Mouse (Mus musculus) embryo, embryonic 11 days (tissue): Measurements from ENCODE around the gene Scn4a.
"Not testable (repeated sequence)": the region's sequence is repeated elsewhere in the genome, so short reads cannot be mapped to it uniquely, and the experiment has no call there.

Source experiments
- DNase-seq: peaks from one replicate; pipeline ENCODE4 v3.0.0-alpha.2; 2015

Gene Scn4a

DNA sequence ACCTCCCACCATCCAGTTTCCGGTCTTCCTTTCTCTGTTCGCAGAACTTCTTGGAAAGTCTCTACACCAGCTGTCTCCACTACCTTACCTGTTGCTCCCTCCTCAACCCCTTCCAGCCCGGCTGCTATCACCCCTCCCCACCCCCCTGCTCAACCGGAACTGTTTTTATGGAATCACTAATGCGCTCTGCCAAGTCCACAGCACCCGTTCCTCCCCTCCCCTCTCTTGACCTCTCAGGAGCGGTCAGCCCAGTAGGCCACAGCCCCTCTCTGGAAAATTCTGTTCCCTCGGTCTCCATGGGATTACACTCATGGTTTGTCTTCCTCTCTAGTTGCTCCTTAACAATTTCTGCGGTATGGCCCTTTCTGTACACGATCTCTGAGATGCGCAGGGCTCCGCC is at the start of gene Scn4a:
Gene Scn4a (minus strand): TSS at position 101 of the 400 bp plus-strand sequence.
- no peak for DNase-seq

- DNase-seq = no peak
Measured at GRCm38 (mm10) chr11:106398481-106398880, 45.4 kb upstream of the Scn4a start.

DNA sequence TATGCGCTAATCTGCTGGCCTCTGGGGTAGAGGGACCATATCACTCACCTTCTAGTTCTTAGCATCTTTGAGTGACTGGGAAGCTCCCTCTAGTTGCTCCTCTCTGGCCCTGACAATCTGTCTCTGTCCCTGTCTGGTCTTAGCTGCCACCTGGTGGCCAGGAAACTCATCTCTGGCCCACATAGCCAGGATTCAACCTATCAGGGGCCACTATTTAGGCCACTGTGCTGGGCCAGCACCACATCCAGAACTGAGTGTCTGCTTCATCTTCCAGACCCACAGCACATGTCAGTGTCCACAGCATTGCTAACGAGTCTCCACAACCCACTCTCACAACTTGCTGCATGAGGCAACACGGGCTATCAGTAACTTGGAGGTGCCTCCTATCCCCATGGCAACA is 44.6 kb upstream of the Scn4a start:
- DNase-seq = peak; percentile 19

- DNase-seq = not testable (repeated sequence)
Measured at GRCm38 (mm10) chr11:106394055-106394454, 41.0 kb upstream of the Scn4a start.

DNA sequence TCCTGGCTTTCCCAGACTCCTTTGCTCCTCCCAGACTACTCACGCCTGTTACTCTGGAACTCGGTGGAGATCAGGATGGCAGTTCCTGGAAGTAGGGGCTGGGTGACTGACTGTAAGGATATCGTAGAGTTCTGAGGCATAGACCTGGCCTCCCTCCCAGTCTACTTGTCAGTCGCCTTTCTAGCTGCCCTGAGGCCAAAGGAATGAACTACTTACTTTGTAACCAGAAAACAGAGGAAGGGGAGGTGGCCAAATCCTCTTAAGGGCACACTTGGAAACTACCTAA is 40.2 kb upstream of the Scn4a start:
- no peak for DNase-seq

DNA sequence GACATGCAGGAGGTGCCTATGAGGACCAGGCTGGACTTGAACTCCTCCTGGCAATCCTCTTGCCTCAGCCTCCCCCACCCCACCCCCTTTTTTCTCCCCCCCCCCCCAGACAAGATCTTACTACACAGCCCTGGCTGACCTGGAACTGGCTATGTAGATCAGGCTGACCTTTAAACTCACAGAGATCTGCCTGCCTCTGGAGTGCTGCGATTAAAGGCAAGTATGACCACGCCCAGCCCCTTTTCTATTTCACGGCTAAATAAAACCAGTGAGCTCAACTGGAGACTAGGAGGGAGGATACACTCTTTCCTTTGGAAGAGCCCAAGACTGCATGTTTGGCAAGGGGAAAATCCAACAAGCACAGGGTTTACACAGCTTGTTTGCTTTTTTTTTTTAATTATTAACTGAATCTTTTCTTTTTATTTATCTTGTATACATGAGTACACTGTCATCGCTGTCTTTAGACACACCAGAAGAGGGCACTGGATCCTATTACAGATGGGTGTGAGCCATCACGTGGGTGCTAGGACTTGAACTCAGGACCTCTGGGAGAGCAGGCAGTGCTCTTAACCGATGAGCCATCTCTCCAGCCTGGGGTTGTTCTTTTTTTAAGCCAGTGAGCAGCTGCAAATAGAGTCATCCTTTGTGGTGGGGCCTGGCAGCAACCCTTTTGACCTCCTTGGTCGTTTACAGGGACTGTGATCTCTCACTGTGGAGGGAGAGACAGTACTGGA is 39.7 kb upstream of the Scn4a start:
- no peak for DNase-seq

GRCm38 (mm10) chr11:106391546-106392188 is 38.6 kb upstream of the Scn4a start:
- DNase-seq = peak; percentile 83

- DNase-seq = no peak
Measured at GRCm38 (mm10) chr11:106390757-106391156, 37.7 kb upstream of the Scn4a start.

DNA sequence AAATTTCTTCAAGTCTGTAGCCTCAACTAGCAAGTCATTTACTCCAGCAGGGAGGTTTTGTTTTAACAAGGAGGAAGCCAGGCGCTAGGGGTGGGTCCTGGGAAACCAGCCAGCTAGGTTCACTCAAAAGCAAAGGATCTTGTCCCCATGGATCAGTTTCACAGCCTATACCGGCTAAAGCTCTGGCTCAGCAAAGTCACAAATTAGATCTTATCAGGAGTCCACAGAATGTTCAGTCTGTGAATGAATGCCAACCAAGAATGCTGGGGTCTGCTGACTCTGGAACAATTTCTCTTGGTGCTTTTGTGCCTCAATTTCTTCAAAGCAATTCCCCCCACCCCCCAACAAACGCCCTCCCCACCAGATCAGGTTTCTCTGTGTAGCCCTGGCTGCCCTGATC is 36.5 kb upstream of the Scn4a start:
- DNase-seq = no peak

DNA sequence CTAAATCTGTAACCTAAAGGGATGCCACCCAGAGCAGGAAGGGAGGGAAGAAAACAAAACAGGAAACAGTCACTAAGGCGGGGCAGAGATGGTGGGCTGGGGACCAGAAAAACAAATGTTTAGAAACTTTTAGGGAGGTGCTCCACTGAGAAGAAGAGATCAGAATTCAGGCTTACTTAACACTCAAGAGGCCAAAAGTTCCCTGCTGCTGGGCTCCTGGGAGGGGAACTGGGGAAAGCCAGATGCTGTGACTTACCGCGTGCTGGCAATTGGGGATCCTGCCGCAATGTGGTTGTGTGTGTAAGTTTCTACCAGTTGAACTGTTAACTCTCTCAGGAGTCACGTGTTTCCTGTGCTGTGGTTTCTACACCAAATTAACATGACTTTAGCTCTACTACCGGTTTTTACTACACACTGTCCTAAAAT is 34.7 kb upstream of the Scn4a start, which contains the start of gene Icam2:
Gene Icam2 (minus strand): TSS at position 285 of the 426 bp plus-strand sequence.
- no peak for DNase-seq

DNA sequence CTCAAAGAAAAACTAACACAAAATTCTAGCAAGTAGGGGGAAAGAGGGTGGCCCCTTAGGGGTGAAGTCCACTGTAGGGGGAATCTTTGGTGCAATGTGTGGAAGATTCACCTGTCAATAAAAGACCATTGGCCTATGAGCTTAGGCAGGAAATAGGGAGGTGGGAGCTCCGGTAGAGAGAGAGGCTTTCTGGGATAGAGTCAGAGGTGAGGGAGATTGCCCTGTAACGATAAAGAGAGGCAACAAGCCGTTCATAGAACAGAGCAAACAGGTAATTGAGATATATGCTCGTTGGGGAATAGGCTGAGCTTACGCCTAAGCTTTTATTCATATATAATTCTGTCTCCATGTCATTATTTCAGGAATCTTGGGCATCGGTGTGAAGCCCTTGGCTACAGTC is 33.9 kb upstream of the Scn4a start:
- no peak for DNase-seq

DNA sequence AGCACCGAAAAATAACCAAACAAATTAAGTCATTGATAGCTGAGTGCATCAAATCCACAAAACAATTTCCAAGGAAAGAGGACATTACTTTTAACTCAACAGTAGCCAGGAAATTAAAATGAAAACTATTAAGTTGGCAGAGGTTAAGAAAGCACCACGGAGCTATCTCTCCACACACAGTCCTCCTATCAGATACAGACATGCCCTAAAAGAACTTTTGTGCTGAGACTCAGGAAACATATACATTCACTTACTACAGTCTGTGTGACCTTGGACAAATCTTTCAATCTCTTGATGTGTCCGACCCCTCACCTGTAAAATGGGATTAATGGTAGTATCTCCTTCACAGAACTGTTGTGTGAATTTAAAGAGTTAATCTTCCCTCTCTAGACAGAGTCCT is 33.3 kb upstream of the Scn4a start:
- no peak for DNase-seq

DNA sequence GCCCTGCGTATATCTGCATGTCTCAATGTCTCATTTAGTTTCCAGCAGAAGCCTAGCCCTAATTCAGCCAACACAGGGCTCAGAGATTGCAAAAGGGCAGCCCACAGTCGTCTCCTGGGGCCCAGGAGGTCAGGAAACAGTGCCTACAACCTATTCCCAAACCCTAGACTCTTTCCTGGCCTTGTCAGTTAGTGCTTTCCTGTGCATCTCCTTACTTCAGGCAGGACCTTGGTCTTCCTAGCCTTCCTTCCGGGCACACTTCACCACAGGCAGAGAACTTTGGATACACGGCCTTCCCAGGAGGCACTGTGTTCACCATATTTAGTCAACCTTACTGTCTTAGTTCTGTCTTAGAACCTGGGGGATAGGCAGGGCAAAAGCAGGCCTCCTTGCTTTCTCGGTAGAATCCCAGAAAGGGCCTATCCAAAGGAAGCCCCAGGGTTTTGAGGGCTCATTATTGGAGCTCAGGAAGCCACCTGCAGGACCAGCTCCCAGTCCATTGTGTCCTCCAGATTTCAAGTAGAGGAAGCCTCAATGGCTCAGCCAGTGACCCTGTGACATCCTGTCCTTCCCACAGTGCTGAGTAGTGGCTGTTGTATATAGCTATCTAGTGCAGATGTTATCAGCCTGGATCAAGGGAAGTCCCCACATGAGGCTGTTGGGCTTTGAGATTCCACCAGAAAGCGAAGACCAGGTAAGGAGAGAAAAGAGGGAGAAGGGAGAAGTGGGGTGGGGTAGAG is 30.1 kb upstream of the Scn4a start:
- no peak for DNase-seq

DNA sequence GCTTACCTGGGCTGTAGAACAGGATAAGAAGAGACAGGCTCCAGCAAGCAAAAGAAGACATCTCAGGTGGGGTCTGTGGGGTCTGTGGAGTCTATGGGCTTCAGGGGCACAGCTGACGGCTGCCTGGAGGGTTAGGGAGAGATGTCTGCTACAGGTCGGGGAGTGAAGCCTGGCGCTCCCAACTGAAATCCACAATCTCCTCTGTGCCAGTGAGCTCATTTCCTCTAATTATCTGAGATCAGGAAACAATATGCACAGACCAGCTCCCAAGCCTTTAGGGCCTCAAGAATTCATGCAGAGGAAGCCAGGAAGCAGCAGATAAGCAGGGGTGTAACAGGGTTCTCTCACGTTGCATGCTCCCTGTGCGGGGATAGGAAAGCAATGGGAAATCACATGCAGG is 29.3 kb upstream of the Scn4a start:
- DNase-seq = no peak

- no peak for DNase-seq
Measured at GRCm38 (mm10) chr11:106381883-106382282, 28.8 kb upstream of the Scn4a start.

DNA sequence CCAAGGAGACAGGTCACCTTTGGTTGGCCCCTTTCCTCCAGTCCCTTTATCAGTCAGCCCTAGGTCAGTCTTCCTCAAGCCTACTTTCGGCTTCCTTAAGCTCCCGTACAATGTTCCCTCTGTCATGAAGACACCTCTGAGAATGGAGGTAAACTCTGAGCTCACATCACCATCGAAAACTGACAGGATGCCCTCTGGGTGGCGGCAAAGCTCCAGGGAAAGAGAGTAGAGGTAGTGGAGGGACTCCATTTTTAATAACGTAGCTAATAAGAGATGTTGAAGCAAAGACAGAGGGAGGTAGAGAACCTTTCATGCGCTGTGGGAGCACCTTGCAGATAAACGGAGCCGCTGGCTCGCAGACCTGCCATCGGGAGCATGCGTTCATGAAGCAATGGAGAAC is 27.9 kb upstream of the Scn4a start:
- DNase-seq = no peak

DNA sequence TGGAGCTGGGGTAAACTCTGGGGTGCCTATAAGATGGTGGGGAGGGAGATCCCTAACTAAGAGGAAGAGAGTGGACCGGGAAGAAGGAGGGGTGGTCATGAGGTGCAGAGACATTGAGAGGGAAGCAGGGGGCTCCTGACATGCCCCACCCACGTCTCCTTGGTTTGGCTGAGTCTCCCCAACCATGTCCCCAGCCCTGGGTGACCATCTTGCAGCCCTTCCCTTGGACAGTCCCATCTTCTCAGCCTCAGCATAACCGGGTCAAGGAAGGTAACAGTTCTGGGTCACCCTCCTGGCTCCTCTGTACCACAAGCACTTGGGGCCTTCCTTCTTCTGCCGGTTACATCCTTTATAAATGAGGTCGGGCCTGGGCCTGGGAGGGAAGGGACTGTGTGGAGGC is 21.9 kb upstream of the Scn4a start:
- no peak for DNase-seq

- DNase-seq = no peak
Measured at GRCm38 (mm10) chr11:106374559-106374958, 21.5 kb upstream of the Scn4a start.

- DNase-seq = no peak
Measured at GRCm38 (mm10) chr11:106373998-106374397, 20.9 kb upstream of the Scn4a start.

GRCm38 (mm10) chr11:106366316-106366715 is 13.2 kb upstream of the Scn4a start:
- DNase-seq = peak; percentile 80

GRCm38 (mm10) chr11:106365366-106365765 is 12.3 kb upstream of the Scn4a start, which contains the start of gene Prr29:
Prr29 (plus strand) TSS chr11:106365472.
- DNase-seq = no peak

GRCm38 (mm10) chr11:106364712-106365111 is 11.6 kb upstream of the Scn4a start:
- DNase-seq = peak; percentile 24

- peak; percentile 58 for DNase-seq
Measured at GRCm38 (mm10) chr11:106359350-106359749, 6.3 kb upstream of the Scn4a start.
